Comparison of ENCODE assay signal across 8 mouse cellular contexts in the genomic region with DNA sequence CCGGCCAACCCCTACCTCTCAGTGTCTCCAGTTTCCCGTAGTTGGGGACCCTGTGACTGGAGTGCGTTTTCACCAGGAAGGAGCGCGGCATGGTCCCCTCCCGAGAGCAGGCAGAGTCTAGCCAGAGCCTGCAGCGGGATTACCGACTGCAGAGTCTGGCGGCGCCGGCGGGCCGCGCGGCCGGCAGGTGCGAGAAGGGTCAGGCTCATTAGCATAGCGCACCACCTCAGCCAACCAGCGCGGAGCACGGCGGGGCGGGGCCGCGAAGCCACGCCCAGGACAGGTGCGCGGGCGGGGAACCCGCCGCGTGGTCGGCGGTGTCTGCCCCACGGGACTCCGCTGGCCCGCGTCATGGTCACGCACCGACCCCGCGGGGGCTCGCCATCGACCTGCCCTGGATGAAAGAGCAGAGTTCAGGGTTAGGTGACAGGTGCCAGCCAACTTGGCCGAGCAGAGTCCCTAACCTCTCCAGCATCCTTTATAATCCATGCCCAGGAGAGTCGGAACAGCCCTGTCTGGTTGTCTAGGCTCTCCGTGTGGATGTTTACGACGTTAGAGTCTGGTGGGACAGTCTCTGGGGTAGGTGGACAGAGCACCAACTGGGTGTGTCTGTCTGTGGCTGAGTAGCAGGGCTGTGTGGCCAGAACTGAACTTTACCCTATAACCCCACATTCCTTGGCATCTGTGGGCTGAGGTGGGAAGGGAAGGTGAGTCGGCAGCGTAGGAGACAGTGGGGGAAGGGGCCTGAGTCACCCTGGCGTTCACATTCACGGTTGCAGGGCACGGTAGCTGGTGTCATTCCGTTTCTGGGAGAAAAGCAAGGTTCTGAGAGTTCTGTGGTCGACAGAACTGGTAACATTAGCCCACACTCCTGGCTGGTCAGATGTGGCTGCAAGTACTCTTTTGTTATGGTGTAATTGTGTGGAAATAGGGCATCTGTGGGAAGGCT. TPM values are rescaled to one million over a fixed set of nuclear protein-coding genes. Genes with fewer than 3 reads are reported as not detected.
DNase-seq lines count a peak whose midpoint lies in the region; ATAC-seq and TF ChIP-seq lines count a peak whose summit lies in the region.

A gene (minus strand): TSS at position 210 of the 949 bp plus-strand sequence.

- peak within 1 kb of the TSS; percentile 52 for H3K4me3 ChIP-seq in heart, embryonic 13.5 days
- H3K4me3 ChIP-seq in kidney, postnatal 0 days (replicated peaks; ENCODE audit: low read depth, low read length) = peak within 1 kb of the TSS; percentile 27

- DNase-seq in left cerebral cortex, postnatal 36 days (ENCODE audit: low spot score in 2 of 2) = peak; percentile 39 to 40
- DNase-seq in left cerebral cortex, adult 9 months (ENCODE audit: low spot score in 2 of 2) = no peak
- DNase-seq in embryo, embryonic 10.5 days (ENCODE audit: low spot score) = peak; percentile 32
- DNase-seq in kidney, postnatal 0 days (ENCODE audit: low spot score) = peak; percentile 54
- DNase-seq in lung, postnatal 4 days = peak; percentile 79 to 84
- peak; percentile 48 for DNase-seq in spleen, adult 12 weeks (ENCODE audit: low spot score)

- WGBS in heart, embryonic 13.5 days = 4% methylated on average over 56 of the region's 56 CpGs
- 2% methylated on average over 49 of the region's 56 CpGs for WGBS in kidney, postnatal 0 days

- peak; percentile 27; the same call in 1 of the 2 replicates for ATAC-seq in heart, embryonic 13.5 days (ENCODE audit: extremely low read depth, insufficient number of reproducible peaks, low FRiP score, low TSS enrichment)
- ATAC-seq in kidney, postnatal 0 days (replicated peaks; ENCODE audit: low FRiP score, low read depth) = peak; percentile 90
- no peak for ATAC-seq in monocyte, adult 5-6 weeks (replicated peaks; ENCODE audit: insufficient number of reproducible peaks, low FRiP score, low TSS enrichment, poor library complexity, severe bottlenecking)

- H3K9ac ChIP-seq in heart, embryonic 13.5 days = peak within 1 kb of the TSS; percentile 77
- peak within 1 kb of the TSS; percentile 43 for H3K9ac ChIP-seq in kidney, postnatal 0 days (ENCODE audit: low read depth, low read length)

- H3K27ac ChIP-seq in heart, embryonic 13.5 days (replicated peaks) = no peak within 1 kb of the TSS
- no peak within 1 kb of the TSS for H3K27ac ChIP-seq in kidney, postnatal 0 days

- no peaks in the 10 kb centered on the region for H3K9me3 ChIP-seq in heart, embryonic 13.5 days
- no peaks in the 10 kb centered on the region for H3K9me3 ChIP-seq in kidney, postnatal 0 days (replicated peaks; ENCODE audit: low read length)

- peak within 1 kb of the TSS; percentile 76 for H3K4me2 ChIP-seq in heart, embryonic 13.5 days
- H3K4me2 ChIP-seq in kidney, postnatal 0 days (ENCODE audit: low read length) = peak within 1 kb of the TSS; percentile 66

- peaks cover 62% of the 10 kb centered on the region for H3K27me3 ChIP-seq in heart, embryonic 13.5 days (replicated peaks)
- peaks cover 16% of the 10 kb centered on the region for H3K27me3 ChIP-seq in kidney, postnatal 0 days (ENCODE audit: insufficient read depth, low read length)

- peaks cover 8% of the 10 kb centered on the region for H3K36me3 ChIP-seq in heart, embryonic 13.5 days
- no peaks in the 10 kb centered on the region for H3K36me3 ChIP-seq in kidney, postnatal 0 days (ENCODE audit: insufficient read depth, low read length)

- intact Hi-C loops in left cerebral cortex, postnatal 36 days (cut with DNase I) = no loop called here

- no peak for TF ChIP-seq CTCF in kidney, postnatal 0 days (IDR thresholded peaks at IDR 0.05; ENCODE audit: low read depth)

- peaks cover 69% of the 10 kb centered on the region for H3K4me1 ChIP-seq in heart, embryonic 13.5 days
- H3K4me1 ChIP-seq in kidney, postnatal 0 days (replicated peaks; ENCODE audit: insufficient read depth, low read length) = peaks cover 13% of the 10 kb centered on the region; the same call in 1 of the 2 replicates

RNA-seq across cellular contexts. Expression of the gene that starts here (rescaled TPM):
- total RNA-seq in left cerebral cortex, postnatal 36 days (2021) = under 1 TPM; 0.57 to 0.84 TPM
- 2.4 and 3.1 TPM in 2 replicates for polyA plus RNA-seq in heart, embryonic 13.5 days (2015; fragmentation: Nextera tagmentation; extraction: Ambion mirVana)
- polyA plus RNA-seq in kidney, postnatal 0 days (2015; fragmentation: Nextera tagmentation; extraction: Ambion mirVana) = 0.67 and 1.0 TPM in 2 replicates
- total RNA-seq in monocyte, adult 5-6 weeks (2017) = 1.6 TPM in 1 of 3 replicates, not detected in the others

Comparison
In these comparisons a context has a peak if more than half of its experiments do, and no peak if none do; other contexts are left out.
1. Peak in DNase-seq in left cerebral cortex, postnatal 36 days; RNA of the gene not detected or under 1 TPM.
2. DNase-seq: peak in embryo, embryonic 10.5 days (single experiment), kidney, postnatal 0 days (single experiment), lung, postnatal 4 days (2 of 2) and spleen, adult 12 weeks (single experiment); none in left cerebral cortex, adult 9 months (0 of 2).